Mouse (Mus musculus) thymus, postnatal 0 days (tissue): ENCODE measurements around the gene Col25a1. TPM values are rescaled to one million over a fixed set of nuclear protein-coding genes. Genes with fewer than 3 reads are reported as not detected.

ENCODE experiments used
- DNase-seq: peaks from one replicate; pipeline ENCODE4 v3.0.0-alpha.2; 2015; ENCODE audit warnings: low spot score
- polyA plus RNA-seq: library from polyadenylated mRNA; unstranded; fragments of >200 nt; fragmentation: Nextera tagmentation; extraction: Ambion mirVana; gene quantifications from 2 replicates; pipeline ENCODE4 v1.2.1, GENCODE M21; 2015

The Col25a1 gene
- polyA plus RNA-seq = 0.22 and 0.31 TPM in 2 replicates

GRCm38 (mm10) chr3:130131201-130131600 lies at the start of gene Col25a1:
Col25a1 (plus strand) TSS chr3:130131501.
- DNase-seq = no peak

GRCm38 (mm10) chr3:130083312-130083711 lies 48.0 kb upstream of the Col25a1 start:
- DNase-seq = no peak

- DNase-seq = no peak
Observed at GRCm38 (mm10) chr3:130086372-130087080, 44.8 kb upstream of the Col25a1 start.

- DNase-seq = no peak
Observed at GRCm38 (mm10) chr3:130087466-130087865, 43.8 kb upstream of the Col25a1 start.

- DNase-seq = no peak
Observed at GRCm38 (mm10) chr3:130088654-130089053, 42.6 kb upstream of the Col25a1 start.

GRCm38 (mm10) chr3:130090460-130090859 lies 40.8 kb upstream of the Col25a1 start:
- DNase-seq = no peak

GRCm38 (mm10) chr3:130094125-130094704 lies 37.1 kb upstream of the Col25a1 start:
- DNase-seq = no peak

GRCm38 (mm10) chr3:130095160-130095781 lies 36.0 kb upstream of the Col25a1 start:
- DNase-seq = peak; percentile 31

GRCm38 (mm10) chr3:130103486-130103885 lies 27.8 kb upstream of the Col25a1 start:
- DNase-seq = peak; percentile 33

- DNase-seq = no peak
Observed at GRCm38 (mm10) chr3:130104471-130104870, 26.8 kb upstream of the Col25a1 start.

- DNase-seq = no peak
Observed at GRCm38 (mm10) chr3:130116886-130117285, 14.4 kb upstream of the Col25a1 start.

GRCm38 (mm10) chr3:130127840-130128239 lies 3.5 kb upstream of the Col25a1 start:
- no peak for DNase-seq

GRCm38 (mm10) chr3:130128564-130128963 lies 2.7 kb upstream of the Col25a1 start:
- DNase-seq = no peak

GRCm38 (mm10) chr3:130129635-130130206 lies 1.6 kb upstream of the Col25a1 start:
- DNase-seq = no peak

GRCm38 (mm10) chr3:130137204-130137603 lies 5.9 kb downstream of the Col25a1 start:
- DNase-seq = no peak

- no peak for DNase-seq
Observed at GRCm38 (mm10) chr3:130137640-130138039, 6.3 kb downstream of the Col25a1 start.

GRCm38 (mm10) chr3:130145874-130146273 lies 14.6 kb downstream of the Col25a1 start:
- no peak for DNase-seq

- DNase-seq = no peak
Observed at GRCm38 (mm10) chr3:130147827-130148226, 16.5 kb downstream of the Col25a1 start.

GRCm38 (mm10) chr3:130149180-130149579 lies 17.9 kb downstream of the Col25a1 start:
- DNase-seq = no peak

- no peak for DNase-seq
Observed at GRCm38 (mm10) chr3:130153117-130153516, 21.8 kb downstream of the Col25a1 start.

- no peak for DNase-seq
Observed at GRCm38 (mm10) chr3:130157551-130157950, 26.2 kb downstream of the Col25a1 start.

GRCm38 (mm10) chr3:130159906-130160305 lies 28.6 kb downstream of the Col25a1 start:
- DNase-seq = no peak
